Mouse (Mus musculus): ENCODE results near the gene Ipcef1. TPM values are rescaled to one million over a fixed set of nuclear protein-coding genes. Genes with fewer than 3 reads are reported as not detected.
"Not testable (repeated sequence)": the region's sequence is repeated elsewhere in the genome, so short reads cannot be mapped to it uniquely, and the experiment has no call there.

Gene Ipcef1
- polyA plus RNA-seq, 1 experiment from 2014 or later = 0.28 TPM

DNA sequence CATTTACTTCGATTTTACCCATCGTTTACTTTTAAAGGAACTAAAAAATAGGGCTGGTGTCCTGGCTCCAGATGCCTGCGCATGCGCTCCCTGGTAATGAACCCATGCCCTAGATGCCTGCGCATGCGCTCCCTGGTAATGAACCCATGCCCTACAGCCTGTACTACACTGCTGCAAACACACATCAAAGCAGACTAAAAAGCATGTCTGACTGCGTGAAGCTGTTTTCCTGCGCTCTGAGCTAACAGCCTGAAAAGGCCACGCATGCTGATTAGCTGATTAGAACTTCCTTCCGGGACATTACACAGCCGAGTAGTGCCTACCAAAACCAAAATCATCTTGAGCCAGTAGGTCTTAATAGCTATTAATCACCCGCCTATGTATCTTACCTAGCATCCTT, 16.7 kb downstream of the Ipcef1 start:
- Histone ChIP-seq H3K27me3 (no peaks in the 10 kb centered on the region), H3K9me3 (replicated peaks) (no peaks in the 10 kb centered on the region), H3K9ac (no peak overlapping the region), H3K36me3 (no peaks in the 10 kb centered on the region), H3K27ac (replicated peaks) (no peak overlapping the region), H3K4me1 (no peaks in the 10 kb centered on the region), H3K4me2 (replicated peaks) (no peak overlapping the region), H3K4me3 (replicated peaks) (no peak overlapping the region)
- no peak for ATAC-seq (ENCODE audit: insufficient number of reproducible peaks, low FRiP score, low TSS enrichment, low read depth)
- 70% methylated on average over 12 of the region's 12 CpGs for WGBS

- H3K9ac ChIP-seq = no peak overlapping the region
- H3K9me3 ChIP-seq (replicated peaks) = no peaks in the 10 kb centered on the region
- no peak overlapping the region for H3K4me2 ChIP-seq (replicated peaks)
- no peaks in the 10 kb centered on the region for H3K4me1 ChIP-seq
- no peaks in the 10 kb centered on the region for H3K27me3 ChIP-seq
- no peaks in the 10 kb centered on the region for H3K36me3 ChIP-seq
- no peak overlapping the region for H3K27ac ChIP-seq (replicated peaks)
- ATAC-seq (ENCODE audit: insufficient number of reproducible peaks, low FRiP score, low TSS enrichment, low read depth) = no peak
- WGBS = 94% methylated on average over 2 of the region's 2 CpGs
- H3K4me3 ChIP-seq (replicated peaks) = no peak overlapping the region
Observed at GRCm38 (mm10) chr10:7033459-7033858, 18.8 kb downstream of the Ipcef1 start.

DNA sequence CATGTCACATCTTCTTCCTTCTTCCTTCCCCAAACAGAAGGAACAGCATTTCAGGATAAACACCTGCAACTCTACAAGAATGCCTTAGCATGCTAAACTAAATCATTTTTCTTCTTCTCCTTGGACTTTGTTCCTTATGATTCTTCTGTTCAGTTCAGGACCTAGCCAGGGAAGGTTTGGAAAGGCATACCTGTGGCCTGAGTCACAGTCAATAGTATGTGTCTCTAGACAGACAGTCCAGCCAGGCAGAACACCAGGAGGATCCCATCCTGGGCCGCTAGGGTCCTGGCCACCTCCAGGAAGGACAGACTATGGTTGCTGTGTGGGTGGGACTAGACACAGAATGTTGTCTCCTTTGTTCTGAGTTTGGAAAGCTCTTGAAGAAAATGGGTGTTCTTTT, 27.2 kb downstream of the Ipcef1 start:
- H3K27me3 ChIP-seq = no peaks in the 10 kb centered on the region
- no peak overlapping the region for H3K4me3 ChIP-seq (replicated peaks)
- H3K9ac ChIP-seq = no peak overlapping the region
- H3K4me1 ChIP-seq = no peaks in the 10 kb centered on the region
- no peaks in the 10 kb centered on the region for H3K36me3 ChIP-seq
- H3K4me2 ChIP-seq (replicated peaks) = no peak overlapping the region
- no peak for ATAC-seq (ENCODE audit: insufficient number of reproducible peaks, low FRiP score, low TSS enrichment, low read depth)
- no peaks in the 10 kb centered on the region for H3K9me3 ChIP-seq (replicated peaks)
- WGBS = 55% methylated on average over 1 of the region's 1 CpGs
- H3K27ac ChIP-seq (replicated peaks) = no peak overlapping the region

DNA sequence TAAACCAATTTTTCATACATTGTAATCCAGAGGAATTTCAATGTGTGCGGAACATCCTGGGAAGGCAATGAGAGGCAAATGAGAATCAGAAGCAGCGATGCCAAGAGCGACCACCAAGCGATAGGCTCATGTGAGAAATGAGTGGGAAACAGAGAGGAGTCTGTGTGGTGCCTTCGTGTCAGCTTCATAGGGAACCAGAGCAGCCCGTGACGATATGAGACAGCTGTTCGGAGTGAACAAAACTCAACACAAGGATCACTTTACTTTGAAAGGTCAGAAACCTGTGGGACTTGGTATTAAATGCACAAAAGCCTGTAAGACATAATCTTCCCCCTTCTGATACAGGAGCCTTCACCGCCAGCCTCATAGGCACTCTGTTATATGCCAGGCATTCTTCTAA, 31.7 kb downstream of the Ipcef1 start:
- Histone ChIP-seq H3K9ac (no peak overlapping the region), H3K4me1 (no peaks in the 10 kb centered on the region), H3K9me3 (replicated peaks) (no peaks in the 10 kb centered on the region), H3K27me3 (no peaks in the 10 kb centered on the region), H3K4me2 (replicated peaks) (no peak overlapping the region), H3K36me3 (no peaks in the 10 kb centered on the region), H3K4me3 (replicated peaks) (no peak overlapping the region), H3K27ac (replicated peaks) (no peak overlapping the region)
- 69% methylated on average over 9 of the region's 9 CpGs for WGBS
- no peak for ATAC-seq (ENCODE audit: insufficient number of reproducible peaks, low FRiP score, low TSS enrichment, low read depth)

DNA sequence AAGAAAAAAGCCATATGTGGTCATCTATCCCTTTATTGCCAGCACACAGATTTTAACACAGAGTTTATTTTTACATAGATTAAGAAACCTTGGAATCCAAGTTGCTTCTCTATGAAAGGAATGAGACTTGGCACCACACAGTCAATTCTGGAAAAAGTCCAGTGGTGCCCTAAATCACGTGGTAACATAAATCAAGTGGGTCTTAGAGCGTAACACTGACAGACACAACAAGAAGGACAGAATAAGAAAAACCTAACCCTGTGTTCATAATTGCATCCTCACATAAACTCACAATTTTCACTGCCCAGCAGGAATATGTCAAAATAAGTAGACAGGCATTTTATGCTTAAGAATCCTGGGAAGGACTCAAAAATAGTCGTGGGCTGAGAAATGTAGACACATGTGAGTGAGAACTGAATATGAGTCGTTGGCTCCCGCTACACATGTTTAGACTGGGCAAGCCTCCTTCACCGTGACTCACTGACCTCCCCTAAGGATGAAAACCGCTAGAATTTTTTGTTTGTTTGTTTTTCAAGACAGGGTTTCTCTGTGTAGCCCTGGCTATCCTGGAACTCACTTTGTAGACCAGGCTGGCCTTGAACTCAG, 32.4 kb downstream of the Ipcef1 start:
- no peak overlapping the region for H3K4me3 ChIP-seq (replicated peaks)
- no peak overlapping the region for H3K4me2 ChIP-seq (replicated peaks)
- H3K9me3 ChIP-seq (replicated peaks) = no peaks in the 10 kb centered on the region
- no peak for ATAC-seq (ENCODE audit: insufficient number of reproducible peaks, low FRiP score, low TSS enrichment, low read depth)
- H3K27ac ChIP-seq (replicated peaks) = no peak overlapping the region
- no peak overlapping the region for H3K9ac ChIP-seq
- 59% methylated on average over 7 of the region's 7 CpGs for WGBS
- H3K4me1 ChIP-seq = no peaks in the 10 kb centered on the region
- H3K27me3 ChIP-seq = no peaks in the 10 kb centered on the region
- no peaks in the 10 kb centered on the region for H3K36me3 ChIP-seq

DNA sequence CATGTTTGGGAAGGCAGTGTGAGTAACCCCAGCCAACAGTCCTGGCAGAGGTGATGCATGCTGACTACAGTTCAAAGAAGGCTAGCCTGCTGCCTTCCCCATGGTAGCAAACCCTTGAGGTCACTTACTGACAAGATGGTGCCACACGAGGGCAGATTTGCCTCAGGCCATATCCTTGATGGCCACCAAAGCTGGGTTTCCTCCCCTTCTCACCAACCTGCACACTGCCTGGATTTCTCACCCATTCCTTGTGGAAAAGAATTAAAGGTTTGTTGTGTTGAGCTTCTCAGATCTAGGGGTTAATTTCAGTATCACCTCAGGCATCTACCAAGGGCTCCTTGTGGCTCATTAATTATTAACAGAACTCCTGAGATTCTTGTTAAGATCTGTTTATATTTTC, 37.1 kb downstream of the Ipcef1 start:
- no peak for ATAC-seq (ENCODE audit: insufficient number of reproducible peaks, low FRiP score, low TSS enrichment, low read depth)
- 10% methylated on average over 1 of the region's 1 CpGs for WGBS

DNA sequence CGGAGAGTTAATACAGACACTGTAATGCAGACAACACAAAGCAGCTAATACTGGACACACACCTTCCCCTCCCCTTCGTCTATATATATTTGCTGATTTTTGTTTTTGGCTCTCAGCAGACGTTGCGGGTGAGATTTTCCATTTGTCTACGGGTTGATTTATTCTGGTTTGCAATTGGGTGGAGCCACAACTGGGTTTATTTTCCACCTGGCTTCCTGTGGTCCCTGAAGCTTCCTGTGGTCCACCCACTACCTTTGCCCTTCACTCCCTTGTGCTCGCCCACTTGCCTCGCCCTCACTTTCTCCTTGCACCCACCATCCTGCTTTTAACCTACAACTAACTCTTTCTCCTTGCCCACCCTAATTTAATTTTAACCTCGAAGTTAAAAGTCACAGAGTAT, 41.7 kb downstream of the Ipcef1 start:
- Histone ChIP-seq H3K4me1 (no peaks in the 10 kb centered on the region), H3K4me3 (replicated peaks) (no peak overlapping the region), H3K9ac (no peak overlapping the region), H3K36me3 (no peaks in the 10 kb centered on the region), H3K27ac (replicated peaks) (no peak overlapping the region), H3K4me2 (replicated peaks) (no peak overlapping the region), H3K27me3 (no peaks in the 10 kb centered on the region), H3K9me3 (replicated peaks) (no peaks in the 10 kb centered on the region)
- no peak for ATAC-seq (ENCODE audit: insufficient number of reproducible peaks, low FRiP score, low TSS enrichment, low read depth)
- 74% methylated on average over 8 of the region's 8 CpGs for WGBS

More for the DNA sequence above, 37.1 kb downstream of the Ipcef1 start:
- Histone ChIP-seq H3K36me3 (no peaks in the 10 kb centered on the region), H3K27me3 (no peaks in the 10 kb centered on the region), H3K4me3 (replicated peaks) (no peak overlapping the region), H3K9me3 (replicated peaks) (no peaks in the 10 kb centered on the region), H3K27ac (replicated peaks) (no peak overlapping the region), H3K4me1 (no peaks in the 10 kb centered on the region), H3K9ac (no peak overlapping the region), H3K4me2 (replicated peaks) (no peak overlapping the region)

DNA sequence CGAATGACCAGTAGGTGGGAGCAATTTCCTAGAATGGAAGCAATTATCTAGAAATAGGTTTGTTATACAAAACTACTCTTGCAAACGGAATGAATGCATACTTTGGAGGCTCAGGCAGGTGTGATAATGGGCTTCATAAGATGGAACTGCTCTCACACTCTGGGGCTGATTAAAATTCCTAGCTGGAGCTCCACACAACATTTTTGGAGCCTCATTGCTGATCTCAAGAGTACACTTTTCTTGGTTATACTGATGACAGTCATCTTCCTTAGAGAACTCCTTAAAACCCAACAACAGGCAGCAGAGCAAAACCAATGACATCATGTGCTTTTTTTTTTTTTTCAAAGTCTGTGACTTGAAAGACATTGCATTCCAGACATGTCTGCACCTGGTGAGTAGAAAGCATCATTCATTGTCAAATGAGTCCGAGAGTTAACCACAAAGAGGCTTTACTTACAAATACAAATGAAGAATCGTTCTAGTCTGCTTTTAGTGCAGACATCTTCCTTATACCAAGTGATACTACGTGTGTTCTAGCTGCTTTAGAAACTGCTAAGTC, 47.2 kb downstream of the Ipcef1 start:
- Histone ChIP-seq H3K9ac (no peak overlapping the region), H3K4me2 (replicated peaks) (no peak overlapping the region), H3K4me3 (replicated peaks) (no peak overlapping the region), H3K27ac (replicated peaks) (no peak overlapping the region), H3K4me1 (no peaks in the 10 kb centered on the region), H3K9me3 (replicated peaks) (no peaks in the 10 kb centered on the region), H3K27me3 (no peaks in the 10 kb centered on the region), H3K36me3 (no peaks in the 10 kb centered on the region)
- WGBS = 36% methylated on average over 5 of the region's 5 CpGs
- ATAC-seq (ENCODE audit: insufficient number of reproducible peaks, low FRiP score, low TSS enrichment, low read depth) = no peak

- not testable (repeated sequence) for H3K4me3 ChIP-seq (replicated peaks); H3K36me3 ChIP-seq; H3K4me2 ChIP-seq (replicated peaks); H3K27ac ChIP-seq (replicated peaks); H3K9me3 ChIP-seq (replicated peaks); ATAC-seq (ENCODE audit: insufficient number of reproducible peaks, low FRiP score, low TSS enrichment, low read depth); H3K4me1 ChIP-seq; H3K9ac ChIP-seq; H3K27me3 ChIP-seq
Observed at GRCm38 (mm10) chr10:7003898-7004297, 48.4 kb downstream of the Ipcef1 start.

- Histone ChIP-seq H3K9ac (no peak overlapping the region), H3K4me2 (replicated peaks) (no peak overlapping the region), H3K36me3 (no peaks in the 10 kb centered on the region), H3K27ac (replicated peaks) (no peak overlapping the region), H3K27me3 (no peaks in the 10 kb centered on the region), H3K4me1 (no peaks in the 10 kb centered on the region), H3K9me3 (replicated peaks) (no peaks in the 10 kb centered on the region), H3K4me3 (replicated peaks) (no peak overlapping the region)
- WGBS = 80% methylated on average over 3 of the region's 3 CpGs
- ATAC-seq (ENCODE audit: insufficient number of reproducible peaks, low FRiP score, low TSS enrichment, low read depth) = no peak
Observed at GRCm38 (mm10) chr10:6999355-6999754, 52.9 kb downstream of the Ipcef1 start.

DNA sequence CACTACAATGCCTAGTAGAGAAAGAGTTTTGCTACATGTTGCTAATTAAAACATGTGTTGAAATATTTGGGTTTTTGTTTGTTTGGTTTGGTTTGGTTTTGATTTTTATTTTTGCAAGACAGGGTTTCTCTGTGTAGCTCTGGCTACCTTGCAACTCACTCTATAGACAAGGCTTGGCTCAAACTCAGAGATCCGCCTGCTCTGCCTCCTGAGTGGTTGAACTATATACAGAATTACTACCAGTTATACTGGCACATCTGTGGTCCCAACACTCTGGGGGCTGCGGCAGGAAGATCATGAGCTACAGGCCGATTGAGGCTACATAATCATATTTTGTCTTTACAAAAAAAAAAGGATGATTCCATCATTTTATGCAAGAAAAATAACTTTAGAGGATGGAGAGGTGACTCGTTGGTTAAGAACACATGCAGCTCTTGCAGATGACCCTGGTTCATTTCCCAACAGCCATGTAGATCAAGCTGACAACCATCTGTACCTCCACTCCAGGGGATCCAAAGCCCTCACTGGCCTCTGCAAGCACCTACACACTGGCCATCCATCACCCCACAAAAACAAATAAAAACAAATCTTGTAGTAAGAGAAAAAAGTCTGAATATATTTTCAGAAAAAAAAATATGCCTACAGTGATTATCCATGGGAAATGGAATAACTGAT, 53.6 kb downstream of the Ipcef1 start:
- no peak overlapping the region for H3K9ac ChIP-seq
- H3K27ac ChIP-seq (replicated peaks) = no peak overlapping the region
- H3K4me2 ChIP-seq (replicated peaks) = no peak overlapping the region
- no peak for ATAC-seq (ENCODE audit: insufficient number of reproducible peaks, low FRiP score, low TSS enrichment, low read depth)
- no peaks in the 10 kb centered on the region for H3K36me3 ChIP-seq
- no peaks in the 10 kb centered on the region for H3K27me3 ChIP-seq
- no peaks in the 10 kb centered on the region for H3K9me3 ChIP-seq (replicated peaks)
- no peaks in the 10 kb centered on the region for H3K4me1 ChIP-seq
- no peak overlapping the region for H3K4me3 ChIP-seq (replicated peaks)
- WGBS = 78% methylated on average over 4 of the region's 4 CpGs

DNA sequence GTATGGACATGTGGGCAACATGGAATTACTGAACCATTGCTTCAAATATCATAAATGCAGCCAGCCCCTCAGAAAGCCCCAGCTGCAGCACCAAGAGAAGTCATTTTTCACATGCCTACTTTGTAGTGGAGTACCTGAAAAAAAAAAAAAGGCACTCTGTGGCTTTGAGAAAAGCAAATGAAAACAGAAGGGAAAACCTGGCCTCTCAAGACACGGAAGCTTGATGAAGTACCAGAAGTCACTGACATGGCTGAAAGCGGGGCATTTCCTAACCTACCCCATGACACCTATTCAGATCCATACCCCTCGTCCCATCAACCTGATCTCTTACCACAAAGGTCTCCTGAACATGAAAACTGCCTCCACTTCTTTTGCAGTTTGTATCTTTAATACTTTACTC, 55.4 kb downstream of the Ipcef1 start:
- Histone ChIP-seq H3K9ac (no peak overlapping the region), H3K27me3 (no peaks in the 10 kb centered on the region), H3K9me3 (replicated peaks) (no peaks in the 10 kb centered on the region), H3K4me3 (replicated peaks) (no peak overlapping the region), H3K27ac (replicated peaks) (no peak overlapping the region), H3K4me2 (replicated peaks) (no peak overlapping the region), H3K4me1 (no peaks in the 10 kb centered on the region), H3K36me3 (no peaks in the 10 kb centered on the region)
- ATAC-seq (ENCODE audit: insufficient number of reproducible peaks, low FRiP score, low TSS enrichment, low read depth) = no peak
- WGBS = 81% methylated on average over 3 of the region's 3 CpGs
